Mouse (Mus musculus): ENCODE data around the gene Ifna5. TPM values are rescaled to one million over a fixed set of nuclear protein-coding genes. Genes with fewer than 3 reads are reported as not detected.

Gene Ifna5
- polyA plus RNA-seq, 1 experiment = not detected

GRCm38 (mm10) chr4:88872691-88873090 lies 37.4 kb downstream of the Ifna5 start:
- Histone ChIP-seq H3K36me3 (ENCODE audit: control insufficient read depth, insufficient read depth) (no peaks in the 10 kb centered on the region), H3K79me3 (ENCODE audit: low read depth) (no peaks in the 10 kb centered on the region), H3K27me3 (ENCODE audit: control insufficient read depth, insufficient read depth, insufficient read length) (no peaks in the 10 kb centered on the region), H3K4me3 (ENCODE audit: insufficient read depth, poor library complexity, severe bottlenecking) (no peak overlapping the region), H3ac (ENCODE audit: control insufficient read depth, insufficient read length, low read depth) (no peak overlapping the region), H3K79me2 (ENCODE audit: control insufficient read depth, insufficient read depth) (no peaks in the 10 kb centered on the region)
- peak; percentile 1 for TF ChIP-seq CTCF (IDR thresholded peaks at IDR 0.05; ENCODE audit: control insufficient read depth, insufficient read depth, insufficient read length)
- TF ChIP-seq CEBPB (IDR thresholded peaks at IDR 0.05; ENCODE audit: low read depth) = no peak
- no peak for TF ChIP-seq FOSL1 (IDR thresholded peaks at IDR 0.05; ENCODE audit: insufficient read depth, low read length, poor library complexity, severe bottlenecking)
- no peak for TF ChIP-seq MYOD1 (IDR thresholded peaks at IDR 0.05; ENCODE audit: control insufficient read depth, insufficient read length, low read depth)
- TF ChIP-seq MAX (IDR thresholded peaks at IDR 0.05) = no peak
- TF ChIP-seq USF1 (IDR thresholded peaks at IDR 0.05; ENCODE audit: low read depth) = no peak
- TF ChIP-seq MYOG (IDR thresholded peaks at IDR 0.05; ENCODE audit: control insufficient read depth, extremely low read depth, insufficient read length) = no peak

- H3ac ChIP-seq (ENCODE audit: control insufficient read depth, insufficient read length, low read depth) = no peak overlapping the region
- no peaks in the 10 kb centered on the region for H3K79me3 ChIP-seq (ENCODE audit: low read depth)
- no peak overlapping the region for H3K4me3 ChIP-seq (ENCODE audit: insufficient read depth, poor library complexity, severe bottlenecking)
- TF ChIP-seq USF1 (IDR thresholded peaks at IDR 0.05; ENCODE audit: low read depth) (no peak), MYOG (IDR thresholded peaks at IDR 0.05; ENCODE audit: control insufficient read depth, extremely low read depth, insufficient read length) (no peak), CTCF (IDR thresholded peaks at IDR 0.05; ENCODE audit: control insufficient read depth, insufficient read depth, insufficient read length) (no peak), MAX (IDR thresholded peaks at IDR 0.05) (no peak), MYOD1 (IDR thresholded peaks at IDR 0.05; ENCODE audit: control insufficient read depth, insufficient read length, low read depth) (no peak), CEBPB (IDR thresholded peaks at IDR 0.05; ENCODE audit: low read depth) (no peak), FOSL1 (IDR thresholded peaks at IDR 0.05; ENCODE audit: insufficient read depth, low read length, poor library complexity, severe bottlenecking) (no peak)
- H3K36me3 ChIP-seq (ENCODE audit: control insufficient read depth, insufficient read depth) = no peaks in the 10 kb centered on the region
- no peaks in the 10 kb centered on the region for H3K27me3 ChIP-seq (ENCODE audit: control insufficient read depth, insufficient read depth, insufficient read length)
- no peaks in the 10 kb centered on the region for H3K79me2 ChIP-seq (ENCODE audit: control insufficient read depth, insufficient read depth)
Observed at GRCm38 (mm10) chr4:88875435-88876095, 40.2 kb downstream of the Ifna5 start.

- H3K4me3 ChIP-seq (ENCODE audit: insufficient read depth, poor library complexity, severe bottlenecking) = no peak overlapping the region
- H3K79me3 ChIP-seq (ENCODE audit: low read depth) = no peaks in the 10 kb centered on the region
- H3K27me3 ChIP-seq (ENCODE audit: control insufficient read depth, insufficient read depth, insufficient read length) = no peaks in the 10 kb centered on the region
- no peak overlapping the region for H3ac ChIP-seq (ENCODE audit: control insufficient read depth, insufficient read length, low read depth)
- no peak for TF ChIP-seq MYOD1 (IDR thresholded peaks at IDR 0.05; ENCODE audit: control insufficient read depth, insufficient read length, low read depth)
- TF ChIP-seq MYOG (IDR thresholded peaks at IDR 0.05; ENCODE audit: control insufficient read depth, extremely low read depth, insufficient read length) = no peak
- TF ChIP-seq CTCF (IDR thresholded peaks at IDR 0.05; ENCODE audit: control insufficient read depth, insufficient read depth, insufficient read length) = no peak
- no peaks in the 10 kb centered on the region for H3K79me2 ChIP-seq (ENCODE audit: control insufficient read depth, insufficient read depth)
- H3K36me3 ChIP-seq (ENCODE audit: control insufficient read depth, insufficient read depth) = no peaks in the 10 kb centered on the region
Observed at GRCm38 (mm10) chr4:88876520-88876919, 41.2 kb downstream of the Ifna5 start.

- no peaks in the 10 kb centered on the region for H3K36me3 ChIP-seq (ENCODE audit: control insufficient read depth, insufficient read depth)
- no peak for TF ChIP-seq CEBPB (IDR thresholded peaks at IDR 0.05; ENCODE audit: low read depth)
- TF ChIP-seq MYOD1 (IDR thresholded peaks at IDR 0.05; ENCODE audit: control insufficient read depth, insufficient read length, low read depth) = no peak
- TF ChIP-seq FOSL1 (IDR thresholded peaks at IDR 0.05; ENCODE audit: insufficient read depth, low read length, poor library complexity, severe bottlenecking) = no peak
- no peak for TF ChIP-seq MYOG (IDR thresholded peaks at IDR 0.05; ENCODE audit: control insufficient read depth, extremely low read depth, insufficient read length)
- TF ChIP-seq MAX (IDR thresholded peaks at IDR 0.05) = no peak
- no peak for TF ChIP-seq USF1 (IDR thresholded peaks at IDR 0.05; ENCODE audit: low read depth)
- TF ChIP-seq CTCF (IDR thresholded peaks at IDR 0.05; ENCODE audit: control insufficient read depth, insufficient read depth, insufficient read length) = no peak
Observed at GRCm38 (mm10) chr4:88878246-88878645, 42.9 kb downstream of the Ifna5 start.

DNA sequence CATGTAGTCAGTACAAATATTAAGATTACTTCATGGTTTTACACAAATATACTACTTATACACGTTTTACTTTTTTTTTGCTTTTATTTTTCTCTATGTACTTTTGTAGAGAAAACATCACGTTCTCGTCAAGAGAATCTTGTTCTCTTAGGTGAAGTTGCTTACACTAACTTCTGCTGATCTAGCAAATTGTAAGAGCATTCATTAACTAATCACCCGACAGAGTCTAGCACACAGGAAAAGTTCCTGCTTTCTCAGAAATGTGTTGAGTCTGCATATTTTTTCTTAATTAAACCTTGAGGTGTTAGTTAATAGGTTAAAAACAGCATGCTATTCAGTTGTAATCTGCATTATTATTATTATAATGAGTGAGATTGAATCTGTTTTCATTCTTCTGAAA lies 43.4 kb downstream of the Ifna5 start:
- no peak for TF ChIP-seq CEBPB (IDR thresholded peaks at IDR 0.05; ENCODE audit: low read depth)
- no peak for TF ChIP-seq CTCF (IDR thresholded peaks at IDR 0.05; ENCODE audit: control insufficient read depth, insufficient read depth, insufficient read length)
- no peak for TF ChIP-seq USF1 (IDR thresholded peaks at IDR 0.05; ENCODE audit: low read depth)
- no peak for TF ChIP-seq FOSL1 (IDR thresholded peaks at IDR 0.05; ENCODE audit: insufficient read depth, low read length, poor library complexity, severe bottlenecking)
- no peak for TF ChIP-seq MYOG (IDR thresholded peaks at IDR 0.05; ENCODE audit: control insufficient read depth, extremely low read depth, insufficient read length)
- TF ChIP-seq MYOD1 (IDR thresholded peaks at IDR 0.05; ENCODE audit: control insufficient read depth, insufficient read length, low read depth) = no peak
- TF ChIP-seq MAX (IDR thresholded peaks at IDR 0.05) = no peak
- Histone ChIP-seq H3K79me2 (ENCODE audit: control insufficient read depth, insufficient read depth) (no peaks in the 10 kb centered on the region), H3K4me3 (ENCODE audit: insufficient read depth, poor library complexity, severe bottlenecking) (no peak overlapping the region), H3K27me3 (ENCODE audit: control insufficient read depth, insufficient read depth, insufficient read length) (no peaks in the 10 kb centered on the region), H3ac (ENCODE audit: control insufficient read depth, insufficient read length, low read depth) (no peak overlapping the region), H3K36me3 (ENCODE audit: control insufficient read depth, insufficient read depth) (no peaks in the 10 kb centered on the region), H3K79me3 (ENCODE audit: low read depth) (no peaks in the 10 kb centered on the region)

More at GRCm38 (mm10) chr4:88878246-88878645, 42.9 kb downstream of the Ifna5 start:
- no peaks in the 10 kb centered on the region for H3K79me3 ChIP-seq (ENCODE audit: low read depth)
- no peaks in the 10 kb centered on the region for H3K27me3 ChIP-seq (ENCODE audit: control insufficient read depth, insufficient read depth, insufficient read length)
- H3K4me3 ChIP-seq (ENCODE audit: insufficient read depth, poor library complexity, severe bottlenecking) = no peak overlapping the region
- H3ac ChIP-seq (ENCODE audit: control insufficient read depth, insufficient read length, low read depth) = no peak overlapping the region
- H3K79me2 ChIP-seq (ENCODE audit: control insufficient read depth, insufficient read depth) = no peaks in the 10 kb centered on the region
